Mouse (Mus musculus) cerebellum, adult (tissue): ENCODE measurements around the gene Polr1d.

Experiments
- ATAC-seq: cut with Nextera tagmentation; 2 replicates; pipeline ENCODE4 v1.9.2; 2017; ENCODE audit warnings: mild to moderate bottlenecking, moderate library complexity, mixed read lengths; ENCODE audit not compliant: insufficient number of reproducible peaks, low FRiP score, low TSS enrichment

Gene Polr1d

GRCm38 (mm10) chr5:147054747-147055270, 22.0 kb upstream of the Polr1d start:
- ATAC-seq, result no peak

GRCm38 (mm10) chr5:147055572-147056245, 21.1 kb upstream of the Polr1d start:
- no peak for ATAC-seq

DNA sequence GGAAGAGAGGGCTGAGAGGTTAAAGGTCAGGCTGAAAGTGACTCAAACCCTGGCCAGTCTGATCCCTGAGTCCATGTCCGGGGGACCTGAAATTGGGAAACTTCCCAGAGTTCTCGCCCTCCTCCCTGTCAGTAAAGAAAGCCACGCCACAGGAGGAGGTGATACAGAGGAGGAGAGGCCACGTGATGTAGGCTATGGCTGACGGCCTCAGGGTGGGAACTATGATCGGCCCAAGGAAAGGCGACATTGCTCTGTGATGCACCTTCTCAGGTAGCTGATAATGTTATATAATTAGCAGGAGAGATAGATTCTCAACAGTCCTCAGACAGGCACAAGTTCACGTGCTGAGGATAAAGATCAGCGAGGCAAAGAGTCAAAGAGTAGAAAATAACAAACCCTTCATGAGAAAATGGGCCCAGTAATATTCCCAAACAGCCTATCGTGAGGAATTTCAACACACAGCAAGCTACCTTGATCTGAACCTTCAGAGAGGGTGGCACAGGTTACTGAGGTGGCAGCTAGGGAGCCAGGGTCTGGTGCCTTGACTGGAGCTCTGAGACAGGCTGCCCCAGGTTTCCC, 20.0 kb upstream of the Polr1d start:
- ATAC-seq, result no peak

GRCm38 (mm10) chr5:147057626-147058414, 19.0 kb upstream of the Polr1d start:
- ATAC-seq, result no peak

DNA sequence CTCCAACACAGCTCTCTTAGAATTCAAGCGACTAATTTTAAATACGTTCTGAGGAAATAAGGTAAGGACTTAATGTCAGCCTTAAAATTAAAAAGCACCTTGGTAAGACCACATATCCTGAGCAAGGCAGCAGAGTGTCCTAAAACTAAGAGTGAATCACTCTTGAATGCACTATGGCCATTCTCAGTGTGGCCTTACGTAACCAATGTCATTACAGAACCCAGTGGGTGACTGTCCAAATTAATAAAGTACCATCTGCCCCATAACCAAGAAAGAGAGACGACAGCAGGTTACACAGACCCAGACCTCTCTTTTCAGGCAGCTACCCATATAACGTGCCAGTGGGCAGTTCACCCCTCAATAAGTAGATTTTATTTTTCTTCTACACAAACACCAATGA, 18.2 kb upstream of the Polr1d start:
- peak; percentile 95 for ATAC-seq

- ATAC-seq, result no peak
These were observed 17.5 kb upstream of the Polr1d start for GRCm38 (mm10) chr5:147059319-147059718.

GRCm38 (mm10) chr5:147060024-147060423, 16.8 kb upstream of the Polr1d start:
- no peak for ATAC-seq

- ATAC-seq, result no peak
These were observed 13.6 kb upstream of the Polr1d start for GRCm38 (mm10) chr5:147063215-147063661.

- ATAC-seq, result no peak
These were observed 10.7 kb upstream of the Polr1d start for GRCm38 (mm10) chr5:147066129-147066528.

DNA sequence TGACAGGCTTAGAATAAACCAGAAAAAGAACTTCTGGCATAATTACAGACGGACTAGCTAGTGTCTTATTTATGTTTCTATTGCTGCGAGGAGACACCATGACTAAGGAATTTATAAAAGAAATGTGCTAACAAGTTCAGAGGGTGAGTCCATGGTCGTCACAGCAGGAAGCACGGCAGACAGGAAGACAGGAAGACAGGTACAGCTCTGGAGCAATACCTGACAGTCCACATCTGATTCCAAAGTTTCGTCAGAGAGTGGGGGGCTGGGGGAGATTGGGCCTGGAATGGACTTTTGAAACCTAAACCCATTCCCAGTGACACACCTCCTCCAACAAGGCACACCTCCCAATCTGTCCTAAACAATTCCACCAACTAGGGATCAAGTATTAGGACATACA, 9.9 kb upstream of the Polr1d start:
- no peak for ATAC-seq

GRCm38 (mm10) chr5:147068876-147069275, 8.0 kb upstream of the Polr1d start:
- ATAC-seq, result peak; percentile 76; the same call in 1 of the 2 replicates

GRCm38 (mm10) chr5:147070791-147071516, 5.9 kb upstream of the Polr1d start:
- no peak for ATAC-seq

- no peak for ATAC-seq
These were observed 5.0 kb upstream of the Polr1d start for GRCm38 (mm10) chr5:147071886-147072285.

GRCm38 (mm10) chr5:147073805-147074204, 3.0 kb upstream of the Polr1d start:
- no peak for ATAC-seq

- ATAC-seq, result no peak
These were observed 1.5 kb upstream of the Polr1d start for GRCm38 (mm10) chr5:147075103-147076025.

DNA sequence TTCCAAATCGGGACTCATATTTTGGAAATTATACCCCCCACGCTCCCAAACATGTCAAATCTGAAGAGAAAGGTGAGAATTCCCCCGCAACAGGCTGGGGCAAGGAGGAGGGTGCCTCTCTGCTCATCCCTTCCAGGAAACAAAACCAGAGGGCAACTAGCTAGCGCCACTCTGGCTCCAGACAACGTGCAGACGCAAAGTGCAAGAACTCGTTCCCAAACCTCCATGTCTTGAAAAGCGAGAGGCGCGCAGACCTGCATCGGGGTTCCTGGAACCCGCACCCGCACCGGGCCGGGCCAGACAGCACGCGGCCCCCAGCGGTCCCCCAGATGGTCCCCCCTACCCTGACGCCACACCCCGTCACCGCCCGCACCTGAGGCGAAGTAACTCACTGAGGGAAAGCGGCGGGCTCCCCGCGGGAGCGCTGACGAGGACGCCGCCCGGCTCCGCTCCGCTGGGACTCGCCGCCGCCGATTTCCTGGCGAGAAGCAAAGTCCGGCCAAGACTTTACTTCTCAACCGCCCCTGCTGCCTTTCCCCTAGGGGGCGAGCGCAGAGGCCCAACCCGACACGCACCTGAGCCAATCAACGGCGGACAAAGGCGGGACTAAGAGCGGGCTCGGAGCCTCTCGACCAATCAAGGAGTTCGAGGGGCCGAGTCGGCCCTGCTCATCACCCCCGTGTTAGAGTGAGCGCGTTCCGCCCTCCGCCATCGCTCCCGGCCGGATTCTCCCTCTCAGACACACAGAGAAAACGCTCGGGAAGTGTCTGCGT, 638 bp upstream of the Polr1d start, which contains the start of gene Lnx2:
TSS of gene Lnx2 (minus strand) at position 561 of the 773 bp plus-strand sequence.
- ATAC-seq, result peak; percentile 94

- ATAC-seq, result peak; percentile 47
These were observed 620 bp downstream of the Polr1d start for GRCm38 (mm10) chr5:147077305-147078034.
